Mouse (Mus musculus) cerebellum, postnatal 4 days (tissue): ENCODE data around the gene Wnt7b.

Source experiments
- DNase-seq, 2 experiments: peaks; one replicate each; pipeline ENCODE4 v3.0.0; 2022; ENCODE audit warnings: low spot score in 2 of 2, mixed read lengths in 1 of 2

Wnt7b gene

DNA sequence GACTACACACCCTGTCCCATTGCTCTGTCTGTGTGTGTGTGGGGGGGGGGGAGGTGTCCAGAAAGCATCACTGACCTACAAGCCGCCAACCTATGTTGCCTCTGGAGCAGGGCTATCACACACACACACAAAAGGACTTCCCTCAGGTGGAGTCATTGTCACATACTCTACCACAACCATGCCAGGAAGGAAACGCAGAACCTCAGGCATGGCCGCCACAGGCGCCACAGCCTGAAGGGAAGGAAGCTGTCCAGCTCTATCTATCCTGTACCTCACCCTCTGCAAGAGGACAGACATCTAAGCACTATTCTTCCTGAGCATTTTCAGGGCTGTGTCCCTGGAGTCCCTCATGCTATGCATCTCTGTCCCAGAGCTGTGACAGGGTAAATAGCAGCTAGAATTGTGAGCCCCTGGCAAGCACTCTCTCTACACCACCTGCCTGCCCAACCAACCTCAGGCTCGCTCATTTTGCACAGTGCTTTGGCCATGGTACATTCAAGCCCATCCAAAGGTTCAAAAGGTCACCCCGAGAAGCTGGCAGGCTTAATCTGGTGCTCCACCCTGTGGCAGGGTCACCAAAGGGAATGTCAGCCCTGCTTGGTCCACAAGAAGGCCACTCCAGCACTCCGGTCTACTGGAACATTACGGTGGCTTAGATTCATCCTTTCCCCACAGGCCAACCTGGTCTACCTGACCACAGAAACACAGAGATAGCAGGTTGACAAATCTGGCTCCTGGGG, 12.1 kb downstream of the Wnt7b start:
- no peak for DNase-seq

- DNase-seq: no peak
These were observed 13.0 kb downstream of the Wnt7b start for GRCm38 (mm10) chr15:85569167-85569797.

GRCm38 (mm10) chr15:85568402-85568801, 13.9 kb downstream of the Wnt7b start:
- no peak for DNase-seq

DNA sequence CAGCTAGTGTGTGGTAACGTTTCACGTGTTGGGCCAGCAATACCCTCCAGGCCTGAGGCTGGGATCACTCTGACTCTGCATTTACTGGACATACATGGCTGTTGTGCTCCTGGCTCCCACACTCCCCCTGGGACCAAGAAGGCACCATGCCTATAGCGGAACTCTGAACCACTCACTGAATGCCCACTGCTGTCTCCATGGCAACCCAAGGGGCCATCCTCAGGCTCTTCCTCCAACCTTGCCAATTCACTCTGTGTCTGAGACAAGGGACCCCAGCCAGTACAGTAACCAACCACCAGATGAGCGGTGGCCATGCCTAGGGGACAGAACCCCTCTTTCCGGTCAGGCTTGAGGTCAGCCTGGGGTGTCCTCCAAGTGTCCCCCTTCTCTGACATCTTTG, 17.3 kb downstream of the Wnt7b start:
- DNase-seq: no peak

DNA sequence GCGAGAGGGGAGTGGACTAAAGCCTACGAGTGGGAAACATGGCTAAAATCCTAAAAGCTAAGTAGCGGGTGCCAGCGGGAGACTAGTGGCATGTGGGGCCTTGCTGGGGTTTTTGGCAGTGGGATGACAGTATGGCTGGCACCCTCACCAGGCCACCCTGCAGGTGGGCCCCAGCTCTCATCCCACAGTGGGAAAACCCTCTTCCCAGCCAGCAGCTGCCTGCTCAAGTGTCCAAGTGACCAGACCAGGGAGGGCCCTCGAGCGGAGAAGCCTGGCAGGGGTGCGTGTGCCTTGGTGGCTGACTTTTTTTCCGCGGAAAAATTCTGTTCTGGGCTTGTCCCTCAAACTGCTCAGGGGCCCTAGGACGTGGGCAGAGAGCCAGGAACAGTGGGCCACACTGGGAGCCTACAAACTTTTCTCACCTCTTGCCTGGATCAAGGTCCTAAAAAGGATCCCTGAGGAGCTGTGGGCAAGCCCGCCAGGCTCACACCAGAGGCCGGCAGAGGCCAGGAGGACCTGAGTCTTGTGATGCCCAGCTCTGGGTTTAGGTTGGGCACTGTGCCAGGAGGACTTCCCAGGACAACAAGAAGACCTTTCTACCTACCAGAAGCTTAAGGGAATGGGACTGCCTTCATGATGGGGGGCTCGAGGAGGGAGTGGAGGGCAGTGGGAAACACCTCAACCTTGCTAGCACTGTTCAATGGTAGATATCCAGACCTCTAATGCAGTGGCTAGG, 18.1 kb downstream of the Wnt7b start:
- DNase-seq: no peak

- no peak for DNase-seq
These were observed 20.3 kb downstream of the Wnt7b start for GRCm38 (mm10) chr15:85561953-85562352.

DNA sequence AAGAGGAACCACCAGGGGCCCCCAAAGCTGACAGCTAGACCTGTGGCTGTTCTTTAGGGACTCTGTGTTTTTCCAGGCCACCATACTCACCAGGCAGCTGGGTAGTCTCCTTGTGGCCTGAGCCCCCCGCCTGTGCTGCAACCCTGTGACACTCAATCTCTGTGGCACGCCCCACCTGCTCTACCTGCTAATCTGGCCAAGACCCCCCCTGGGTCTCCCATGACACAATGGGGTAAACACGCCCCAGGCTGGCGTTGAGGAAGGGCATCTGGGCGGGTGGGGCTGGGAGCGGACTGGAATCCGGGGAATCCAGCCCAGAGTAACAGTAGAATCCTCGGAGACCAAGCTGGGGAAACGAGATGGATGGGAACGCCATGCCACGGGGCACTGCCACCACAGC, 21.4 kb downstream of the Wnt7b start:
- DNase-seq: no peak

DNA sequence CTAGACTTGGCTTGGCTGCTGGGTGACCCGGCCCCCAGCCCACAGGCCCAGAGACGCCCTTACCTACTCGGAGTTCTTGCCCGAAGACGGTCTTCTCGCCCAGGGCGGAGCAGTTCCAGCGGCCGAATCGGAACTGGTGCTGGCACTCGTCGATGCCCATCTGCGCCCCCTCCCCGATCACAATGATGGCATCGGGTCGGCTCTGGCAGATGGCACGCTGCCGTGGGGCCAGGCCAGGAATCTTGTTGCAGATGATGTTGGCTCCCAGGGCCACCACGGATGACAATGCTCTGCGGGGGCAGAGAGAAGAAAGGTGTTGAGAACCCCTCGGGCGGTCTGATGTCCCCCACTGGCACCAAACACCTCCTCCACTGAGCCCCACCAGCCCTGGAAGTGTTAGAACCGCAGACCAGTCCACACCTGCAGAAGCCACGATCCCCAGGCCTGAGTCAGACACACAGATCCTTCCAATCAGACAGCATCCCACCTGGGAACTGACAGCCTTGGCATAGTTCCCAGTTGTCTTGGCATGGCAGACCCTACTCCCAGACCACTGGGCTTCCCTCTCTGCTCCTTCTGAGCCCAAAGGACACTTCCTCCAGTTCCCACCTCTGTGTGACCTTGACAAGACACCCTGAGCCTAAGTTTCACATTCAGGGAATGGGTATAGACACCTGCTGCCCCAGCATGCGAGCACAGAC, 23.3 kb downstream of the Wnt7b start:
- peak in 1 of 2 experiments; percentile 56 for DNase-seq

- DNase-seq: peak in 1 of 2 experiments; percentile 50
These were observed 26.5 kb downstream of the Wnt7b start for GRCm38 (mm10) chr15:85555799-85556198.

- no peak for DNase-seq
These were observed 28.9 kb downstream of the Wnt7b start for GRCm38 (mm10) chr15:85553421-85553820.

DNA sequence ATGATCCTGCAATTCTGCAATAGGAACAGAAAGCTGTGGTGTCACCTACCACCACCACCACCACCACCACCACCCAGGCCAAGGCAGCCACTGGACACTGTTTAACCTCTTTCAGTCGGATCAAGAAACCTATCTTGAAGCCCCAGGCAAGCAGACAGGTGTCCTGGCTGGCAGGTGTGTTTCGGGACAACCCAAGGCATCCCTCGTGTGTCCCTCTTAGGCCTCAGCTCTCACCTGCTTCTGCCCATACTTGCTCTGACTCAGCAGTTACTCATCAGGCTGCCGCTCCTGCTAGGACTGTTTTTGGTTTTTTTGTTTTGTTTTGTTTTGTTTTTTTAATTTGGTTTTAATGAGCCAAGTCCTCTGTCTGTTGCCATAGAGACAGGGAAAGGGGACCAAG, 35.8 kb downstream of the Wnt7b start:
- no peak for DNase-seq

DNA sequence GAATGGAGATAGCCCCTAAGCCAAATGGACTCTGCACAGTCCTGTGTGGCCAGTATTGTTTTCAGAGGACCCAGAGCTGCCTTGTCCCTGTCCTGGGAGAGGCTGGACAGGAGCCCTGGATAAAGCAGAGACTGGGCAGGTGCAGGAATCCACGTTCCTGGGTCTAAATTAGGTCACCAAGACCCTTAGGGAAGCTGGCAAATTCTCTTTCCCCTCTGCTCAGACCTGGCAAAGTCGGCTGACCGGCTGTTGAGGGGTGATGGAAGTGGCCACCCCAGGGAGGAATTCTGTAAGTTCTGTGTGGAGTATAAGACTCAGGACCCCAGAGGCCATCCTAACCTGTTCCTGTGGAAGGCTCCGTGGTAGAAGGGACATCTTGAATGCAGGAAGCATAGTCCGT, 36.9 kb downstream of the Wnt7b start:
- DNase-seq: no peak

DNA sequence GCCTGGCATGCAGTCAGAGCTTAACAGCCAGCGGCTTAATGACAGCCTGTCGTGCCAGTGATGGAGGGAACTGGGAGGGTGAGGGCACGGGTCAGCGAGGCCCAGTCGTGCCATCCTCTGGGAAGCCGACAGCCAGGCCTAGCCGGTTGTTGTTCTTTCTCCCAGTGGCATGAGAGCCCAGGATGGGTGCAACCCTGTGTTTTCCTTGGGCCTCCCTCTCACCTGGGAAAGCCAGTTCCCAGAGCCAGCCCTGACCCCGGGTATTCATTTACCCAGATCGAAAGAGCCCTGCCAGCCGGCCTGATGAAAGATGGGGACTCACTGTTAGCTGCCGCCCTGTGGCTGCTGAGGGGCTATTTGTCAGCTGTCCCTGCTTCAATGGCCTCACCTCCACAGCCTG, 44.1 kb downstream of the Wnt7b start:
- no peak for DNase-seq

DNA sequence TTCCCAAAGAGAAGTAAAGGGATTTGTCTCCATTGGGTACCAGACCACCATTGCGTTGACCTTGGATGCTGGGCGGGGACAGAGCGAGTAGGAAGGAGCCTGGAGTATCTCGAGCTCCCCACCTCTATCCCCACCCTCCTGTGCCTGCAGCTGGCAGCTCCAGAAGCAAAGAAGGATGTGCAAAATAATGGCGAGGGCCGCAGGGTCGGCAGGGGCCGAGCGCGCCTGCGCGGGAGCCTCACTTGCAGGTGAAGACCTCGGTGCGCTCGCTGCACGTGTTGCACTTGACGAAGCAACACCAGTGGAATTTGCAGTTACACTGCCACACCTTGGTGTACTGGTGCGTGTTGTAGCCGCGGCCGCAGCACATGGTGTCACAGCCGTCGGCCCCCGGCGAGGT, 45.1 kb downstream of the Wnt7b start:
- no peak for DNase-seq

GRCm38 (mm10) chr15:85534646-85535045, 47.6 kb downstream of the Wnt7b start:
- DNase-seq: no peak

- no peak for DNase-seq
These were observed 48.1 kb downstream of the Wnt7b start for GRCm38 (mm10) chr15:85534215-85534614.

DNA sequence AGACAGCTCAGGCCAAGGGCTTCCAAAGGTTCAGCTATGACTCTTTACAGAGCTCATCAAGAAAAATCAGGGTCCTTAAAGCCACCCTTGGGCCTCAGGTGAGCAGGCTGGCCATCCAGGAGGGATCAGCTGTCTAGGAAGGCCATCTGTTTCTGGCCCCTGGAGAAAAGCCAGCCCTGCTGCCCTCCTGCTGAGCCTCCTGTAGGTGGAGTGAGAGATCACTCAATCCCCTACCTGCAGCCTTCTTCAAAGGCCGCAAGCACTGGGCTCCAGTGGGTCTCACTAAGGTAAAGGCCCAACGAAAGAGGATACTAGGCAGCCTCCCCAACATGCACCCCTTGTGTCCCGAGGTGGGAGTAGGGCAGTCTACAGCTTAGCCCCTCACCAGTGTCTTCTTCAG, 50.2 kb downstream of the Wnt7b start:
- no peak for DNase-seq

DNA sequence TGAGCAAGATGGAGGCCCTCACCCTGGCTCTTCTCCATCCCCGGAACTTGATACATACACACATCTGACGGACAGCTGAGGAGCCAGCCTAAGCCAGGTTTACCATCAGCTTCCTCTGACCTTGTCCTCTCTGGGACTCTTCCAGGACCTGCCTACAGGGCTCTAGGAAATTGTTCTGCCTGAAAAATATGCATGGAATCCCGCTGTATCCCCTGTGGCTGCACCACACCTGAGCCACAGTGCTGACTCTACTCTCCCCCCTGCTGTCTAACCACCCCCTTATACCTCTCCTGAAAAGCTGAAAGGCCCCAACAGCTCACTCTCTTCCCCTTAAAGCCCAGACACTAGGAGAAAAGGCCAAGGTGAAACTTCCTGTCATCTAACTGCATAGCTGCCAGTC, 52.4 kb downstream of the Wnt7b start:
- no peak for DNase-seq

DNA sequence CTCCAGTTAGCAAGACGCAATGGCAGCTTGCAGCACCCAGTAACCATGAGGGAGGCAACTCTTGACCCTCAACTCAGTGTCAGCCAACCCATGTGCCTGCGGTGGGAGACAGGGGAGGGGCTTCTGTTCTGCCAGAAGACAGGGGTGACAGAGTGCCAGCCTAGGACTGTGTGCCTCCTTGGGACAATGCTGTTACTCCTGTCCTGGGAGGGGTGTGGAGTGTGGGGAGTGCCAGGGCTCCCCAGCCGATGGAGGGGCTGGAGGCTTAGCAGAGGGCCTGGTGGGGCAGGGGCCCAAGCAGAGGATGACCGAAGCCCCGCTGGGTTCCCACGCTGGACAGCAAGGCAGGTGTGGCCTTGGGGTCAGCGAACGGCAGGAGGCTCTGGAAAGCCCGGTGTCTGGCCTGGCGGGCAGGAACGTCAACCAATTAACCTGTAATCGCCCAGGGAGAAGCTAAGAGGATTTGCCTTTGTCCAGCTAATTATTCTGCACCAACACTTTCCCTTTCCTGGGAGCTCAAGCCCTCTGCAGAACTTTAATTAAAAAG, 57.8 kb downstream of the Wnt7b start:
- no peak for DNase-seq

DNA sequence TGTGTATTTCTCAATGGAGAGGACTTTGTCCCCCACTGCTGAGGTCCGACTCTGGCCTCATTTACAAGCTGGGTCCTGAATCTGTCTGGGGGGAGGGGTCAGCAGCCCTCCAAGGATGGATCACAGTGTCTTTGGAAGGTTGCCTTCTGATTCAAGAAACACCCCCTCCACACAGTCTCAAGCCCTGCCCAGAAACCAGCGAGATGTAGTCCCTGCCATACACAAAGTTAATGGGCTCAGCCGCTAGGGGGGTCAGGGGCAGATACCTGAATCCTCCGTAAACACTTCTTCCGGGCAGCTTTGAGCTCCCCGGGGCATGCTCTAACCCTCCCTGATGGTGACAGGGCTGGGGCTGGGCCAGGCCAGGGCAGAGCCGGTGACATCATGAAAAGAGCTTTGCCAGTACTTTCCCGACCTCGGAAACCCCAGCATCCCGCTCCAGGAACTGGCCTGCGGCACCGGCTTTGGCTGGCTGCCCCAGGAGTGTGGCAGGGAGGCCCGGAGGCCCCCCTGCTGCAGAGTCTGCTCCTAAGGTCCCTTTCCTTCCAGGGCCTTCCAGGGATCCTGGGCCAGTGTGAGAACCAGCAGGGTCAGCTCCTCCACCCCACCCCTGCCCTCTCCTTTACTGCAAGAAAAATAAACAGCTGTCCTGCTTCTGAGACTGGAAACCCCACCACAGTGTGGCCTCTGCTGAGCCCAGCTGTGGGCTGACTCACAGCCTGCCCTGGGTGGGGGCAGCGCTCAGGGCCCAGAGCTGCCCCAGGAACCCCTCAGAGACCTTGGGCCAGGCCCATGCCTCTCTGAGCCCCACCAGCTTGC, 58.9 kb downstream of the Wnt7b start:
- DNase-seq: peak in 1 of 2 experiments; percentile 44

GRCm38 (mm10) chr15:85519438-85519837, 62.8 kb downstream of the Wnt7b start:
- no peak for DNase-seq
